Mouse (Mus musculus): ENCODE data around the gene Opn1sw. TPM values are rescaled to one million over a fixed set of nuclear protein-coding genes. Genes with fewer than 3 reads are reported as not detected.

Gene Opn1sw
- polyA plus RNA-seq, 1 experiment: 0.17 TPM

GRCm38 (mm10) chr6:29428171-29428570 is 39.9 kb upstream of the Opn1sw start:
- no peaks in the 10 kb centered on the region for H3K27me3 ChIP-seq (ENCODE audit: control insufficient read depth, insufficient read depth, insufficient read length)
- TF ChIP-seq REST (IDR thresholded peaks at IDR 0.05; ENCODE audit: insufficient read depth, insufficient read length) (no peak), TCF12 (IDR thresholded peaks at IDR 0.05; ENCODE audit: insufficient read depth, poor library complexity, severe bottlenecking) (no peak), SRF (IDR thresholded peaks at IDR 0.05; ENCODE audit: control insufficient read depth, insufficient read length, low read depth) (no peak), MYOG (IDR thresholded peaks at IDR 0.05; ENCODE audit: control insufficient read depth in 1 of 3, insufficient read depth in 1 of 3, insufficient read length in 2 of 3, low read depth in 2 of 3) (no peak), POLR2AphosphoS2 (IDR thresholded peaks at IDR 0.05; ENCODE audit: insufficient read length, low read depth) (no peak), TCF3 (IDR thresholded peaks at IDR 0.05; ENCODE audit: insufficient read length, low read depth) (no peak), USF1 (IDR thresholded peaks at IDR 0.05; ENCODE audit: low read depth) (no peak), E2F4 (IDR thresholded peaks at IDR 0.05; ENCODE audit: insufficient read depth) (no peak), POLR2A (IDR thresholded peaks at IDR 0.05; ENCODE audit: insufficient read length, low read depth) (no peak), MAX (IDR thresholded peaks at IDR 0.05; ENCODE audit: low read depth) (no peak), CEBPB (IDR thresholded peaks at IDR 0.05; ENCODE audit: insufficient read depth, poor library complexity, severe bottlenecking) (no peak), MYOD1 (IDR thresholded peaks at IDR 0.05; ENCODE audit: control insufficient read depth in 1 of 3, insufficient read length in 2 of 3, low read depth in 2 of 3) (no peak)

DNA sequence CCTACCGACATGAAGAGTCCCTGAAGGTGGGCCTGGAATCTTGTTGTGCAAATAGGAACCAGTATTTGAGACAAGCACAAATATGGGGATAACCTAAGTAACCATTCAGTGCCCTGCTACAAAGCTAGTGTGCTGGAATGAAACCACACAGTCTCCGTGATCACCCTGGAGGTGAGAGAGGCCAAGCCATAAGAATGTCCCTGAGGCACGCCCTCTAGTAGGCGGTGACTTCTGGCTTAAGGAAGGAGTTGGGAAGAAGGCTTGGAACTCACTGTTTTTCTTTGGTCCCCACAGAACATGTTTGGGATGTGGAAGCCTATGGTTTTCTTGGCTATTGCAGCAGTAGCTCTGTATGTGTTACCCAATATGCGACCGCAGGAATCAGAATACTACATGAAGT is 38.1 kb upstream of the Opn1sw start:
- Histone ChIP-seq H3K4me2 (ENCODE audit: low read depth) (no peak overlapping the region), H3K4me3 (no peak overlapping the region)

More at GRCm38 (mm10) chr6:29428171-29428570, 39.9 kb upstream of the Opn1sw start:
- H3K36me3 ChIP-seq (ENCODE audit: control insufficient read depth, insufficient read depth): no peaks in the 10 kb centered on the region
- H3K4me3 ChIP-seq: no peak overlapping the region
- H3K79me2 ChIP-seq (ENCODE audit: control insufficient read depth, insufficient read depth): peaks cover under 1% of the 10 kb centered on the region
- H3ac ChIP-seq (ENCODE audit: control insufficient read depth, insufficient read length): no peak overlapping the region
- H3K4me2 ChIP-seq (ENCODE audit: low read depth): no peak overlapping the region

GRCm38 (mm10) chr6:29425118-29425517 is 36.9 kb upstream of the Opn1sw start:
- H3ac ChIP-seq (ENCODE audit: control insufficient read depth, insufficient read length): no peak overlapping the region
- no peaks in the 10 kb centered on the region for H3K27me3 ChIP-seq (ENCODE audit: control insufficient read depth, insufficient read depth, insufficient read length)
- H3K4me3 ChIP-seq: no peak overlapping the region
- no peak for TF ChIP-seq POLR2A (IDR thresholded peaks at IDR 0.05; ENCODE audit: insufficient read length, low read depth)
- TF ChIP-seq SRF (IDR thresholded peaks at IDR 0.05; ENCODE audit: control insufficient read depth, insufficient read length, low read depth): no peak
- TF ChIP-seq TCF3 (IDR thresholded peaks at IDR 0.05; ENCODE audit: insufficient read length, low read depth): no peak
- TF ChIP-seq E2F4 (IDR thresholded peaks at IDR 0.05; ENCODE audit: insufficient read depth): no peak
- TF ChIP-seq TCF12 (IDR thresholded peaks at IDR 0.05; ENCODE audit: insufficient read depth, poor library complexity, severe bottlenecking): no peak
- no peak for TF ChIP-seq POLR2AphosphoS2 (IDR thresholded peaks at IDR 0.05; ENCODE audit: insufficient read length, low read depth)
- TF ChIP-seq REST (IDR thresholded peaks at IDR 0.05; ENCODE audit: insufficient read depth, insufficient read length): no peak
- TF ChIP-seq MAX (IDR thresholded peaks at IDR 0.05; ENCODE audit: low read depth): no peak
- no peak for TF ChIP-seq USF1 (IDR thresholded peaks at IDR 0.05; ENCODE audit: low read depth)
- no peak for TF ChIP-seq MYOD1 (IDR thresholded peaks at IDR 0.05; ENCODE audit: control insufficient read depth in 1 of 3, insufficient read length in 2 of 3, low read depth in 2 of 3)
- TF ChIP-seq MYOG (IDR thresholded peaks at IDR 0.05; ENCODE audit: control insufficient read depth in 1 of 3, insufficient read depth in 1 of 3, insufficient read length in 2 of 3, low read depth in 2 of 3): no peak
- H3K4me2 ChIP-seq (ENCODE audit: low read depth): no peak overlapping the region
- no peaks in the 10 kb centered on the region for H3K79me2 ChIP-seq (ENCODE audit: control insufficient read depth, insufficient read depth)
- no peaks in the 10 kb centered on the region for H3K36me3 ChIP-seq (ENCODE audit: control insufficient read depth, insufficient read depth)

More for the DNA sequence above, 38.1 kb upstream of the Opn1sw start:
- H3K79me2 ChIP-seq (ENCODE audit: control insufficient read depth, insufficient read depth): no peaks in the 10 kb centered on the region
- no peak overlapping the region for H3ac ChIP-seq (ENCODE audit: control insufficient read depth, insufficient read length)
- TF ChIP-seq TCF3 (IDR thresholded peaks at IDR 0.05; ENCODE audit: insufficient read length, low read depth) (no peak), MAX (IDR thresholded peaks at IDR 0.05; ENCODE audit: low read depth) (no peak), REST (IDR thresholded peaks at IDR 0.05; ENCODE audit: insufficient read depth, insufficient read length) (no peak), TCF12 (IDR thresholded peaks at IDR 0.05; ENCODE audit: insufficient read depth, poor library complexity, severe bottlenecking) (no peak), POLR2A (IDR thresholded peaks at IDR 0.05; ENCODE audit: insufficient read length, low read depth) (no peak), MYOG (IDR thresholded peaks at IDR 0.05; ENCODE audit: control insufficient read depth in 1 of 3, insufficient read depth in 1 of 3, insufficient read length in 2 of 3, low read depth in 2 of 3) (no peak)
- H3K36me3 ChIP-seq (ENCODE audit: control insufficient read depth, insufficient read depth): no peaks in the 10 kb centered on the region
- no peaks in the 10 kb centered on the region for H3K27me3 ChIP-seq (ENCODE audit: control insufficient read depth, insufficient read depth, insufficient read length)

- TF ChIP-seq E2F4 (IDR thresholded peaks at IDR 0.05; ENCODE audit: insufficient read depth): no peak
- no peak for TF ChIP-seq MYOG (IDR thresholded peaks at IDR 0.05; ENCODE audit: control insufficient read depth in 1 of 3, insufficient read depth in 1 of 3, insufficient read length in 2 of 3, low read depth in 2 of 3)
- TF ChIP-seq MAX (IDR thresholded peaks at IDR 0.05; ENCODE audit: low read depth): no peak
- TF ChIP-seq SRF (IDR thresholded peaks at IDR 0.05; ENCODE audit: control insufficient read depth, insufficient read length, low read depth): no peak
- no peak for TF ChIP-seq CEBPB (IDR thresholded peaks at IDR 0.05; ENCODE audit: insufficient read depth, poor library complexity, severe bottlenecking)
- TF ChIP-seq USF1 (IDR thresholded peaks at IDR 0.05; ENCODE audit: low read depth): no peak
- TF ChIP-seq REST (IDR thresholded peaks at IDR 0.05; ENCODE audit: insufficient read depth, insufficient read length): no peak
- TF ChIP-seq POLR2A (IDR thresholded peaks at IDR 0.05; ENCODE audit: insufficient read length, low read depth): no peak
- TF ChIP-seq TCF12 (IDR thresholded peaks at IDR 0.05; ENCODE audit: insufficient read depth, poor library complexity, severe bottlenecking): no peak
- TF ChIP-seq MYOD1 (IDR thresholded peaks at IDR 0.05; ENCODE audit: control insufficient read depth in 1 of 3, insufficient read length in 2 of 3, low read depth in 2 of 3): no peak
- TF ChIP-seq POLR2AphosphoS2 (IDR thresholded peaks at IDR 0.05; ENCODE audit: insufficient read length, low read depth): no peak
- no peak for TF ChIP-seq TCF3 (IDR thresholded peaks at IDR 0.05; ENCODE audit: insufficient read length, low read depth)
- Histone ChIP-seq H3K36me3 (ENCODE audit: control insufficient read depth, insufficient read depth) (no peaks in the 10 kb centered on the region), H3K4me3 (no peak overlapping the region), H3K4me2 (ENCODE audit: low read depth) (no peak overlapping the region), H3ac (ENCODE audit: control insufficient read depth, insufficient read length) (no peak overlapping the region), H3K79me2 (ENCODE audit: control insufficient read depth, insufficient read depth) (no peaks in the 10 kb centered on the region), H3K27me3 (ENCODE audit: control insufficient read depth, insufficient read depth, insufficient read length) (no peaks in the 10 kb centered on the region)
Measured at GRCm38 (mm10) chr6:29420596-29420995, 32.3 kb upstream of the Opn1sw start.

Data from myocyte (in vitro differentiated cells).